8 mouse cellular contexts compared by ENCODE assay signal in the genomic region with DNA sequence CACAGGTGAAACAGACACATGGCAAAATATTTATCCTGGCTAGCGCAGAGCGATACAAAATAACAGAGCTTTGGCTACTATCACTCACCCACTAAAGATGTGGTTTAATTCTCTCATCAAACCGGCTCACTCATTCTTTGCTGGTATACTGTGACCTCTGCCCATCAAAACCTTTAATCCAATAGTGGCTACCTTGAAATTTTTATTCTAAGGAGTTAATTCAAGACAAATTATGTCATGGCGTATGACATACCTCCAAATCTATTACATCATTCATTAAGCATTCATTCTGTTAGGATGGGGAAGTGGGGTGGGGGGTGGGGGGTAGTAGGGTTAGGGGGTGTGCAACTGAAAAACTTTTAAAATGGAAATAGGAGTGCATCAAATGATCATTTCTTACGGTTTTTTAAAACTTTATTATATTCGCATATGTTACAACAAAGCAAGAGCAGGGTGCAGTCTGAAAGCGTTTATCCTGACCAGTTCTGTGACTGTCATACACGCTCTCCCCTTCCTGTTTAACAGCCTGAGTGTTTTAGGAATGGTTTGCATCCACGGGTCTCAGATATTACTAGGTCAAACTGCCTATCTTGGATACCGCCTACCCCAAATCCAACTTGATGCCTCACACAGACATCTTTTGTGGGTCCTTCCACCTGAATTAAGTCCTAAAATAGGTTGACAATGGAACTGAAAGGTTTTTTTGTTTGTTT. TPM values are rescaled to one million over a fixed set of nuclear protein-coding genes. Genes with fewer than 3 reads are reported as not detected.
DNase-seq lines count a peak whose midpoint lies in the region; ATAC-seq and TF ChIP-seq lines count a peak whose summit lies in the region.

No protein-coding gene starts in this region.

- H3K4me1 ChIP-seq in embryonic facial prominence, embryonic 15.5 days: peaks cover 35% of the 10 kb centered on the region
- H3K4me1 ChIP-seq in limb, embryonic 11.5 days (ENCODE audit: control insufficient read depth, insufficient read depth, low read length): peaks cover 16% of the 10 kb centered on the region
- peaks cover 17% of the 10 kb centered on the region for H3K4me1 ChIP-seq in stomach, embryonic 14.5 days (ENCODE audit: control insufficient read depth, insufficient read depth, low read length)
- peaks cover 20% of the 10 kb centered on the region for H3K4me1 ChIP-seq in thymus, adult 2 months (replicated peaks; ENCODE audit: control insufficient read depth, insufficient read depth, low read length)

- WGBS in embryonic facial prominence, embryonic 15.5 days: 48% methylated on average over 10 of the region's 10 CpGs
- 76% methylated on average over 10 of the region's 10 CpGs for WGBS in limb, embryonic 11.5 days
- WGBS in stomach, embryonic 14.5 days: 64% methylated on average over 10 of the region's 10 CpGs
- WGBS in thymus, adult 2 months: 71% methylated on average over 10 of the region's 10 CpGs

- TF ChIP-seq POLR2A in thymus, adult 2 months (IDR thresholded peaks at IDR 0.05; ENCODE audit: control insufficient read depth, extremely low read depth, insufficient read depth, low read length, poor library complexity): no peak

- no peak for TF ChIP-seq CTCF in thymus, adult 2 months (IDR thresholded peaks at IDR 0.05; ENCODE audit: borderline replicate concordance, control insufficient read depth, extremely low read depth, insufficient read depth, low read length, poor library complexity)

- H3K4me3 ChIP-seq in embryonic facial prominence, embryonic 15.5 days (replicated peaks): peak overlapping the region; percentile 89
- peak overlapping the region; percentile 73 for H3K4me3 ChIP-seq in limb, embryonic 11.5 days (ENCODE audit: low read depth, low read length)
- H3K4me3 ChIP-seq in stomach, embryonic 14.5 days (ENCODE audit: low read depth, low read length): peak overlapping the region; percentile 87
- no peak overlapping the region for H3K4me3 ChIP-seq in thymus, adult 2 months (ENCODE audit: control insufficient read depth, insufficient read depth, low read length)

- peak; percentile 9 for DNase-seq in spleen, adult 12 weeks (ENCODE audit: low spot score)
- no peak for DNase-seq in spleen, postnatal 4 days (ENCODE audit: low spot score in 2 of 2)
- no peak for DNase-seq in limb, embryonic 11.5 days (ENCODE audit: low spot score)
- DNase-seq in cerebellum, postnatal 14 days: no peak
- no peak for DNase-seq in layer of hippocampus, adult 8-10 months (ENCODE audit: low spot score in 2 of 2)
- no peak for DNase-seq in thymus, adult 2 months

- H3K27ac ChIP-seq in embryonic facial prominence, embryonic 15.5 days (replicated peaks): peak overlapping the region; percentile 93
- no peak overlapping the region for H3K27ac ChIP-seq in limb, embryonic 11.5 days (replicated peaks; ENCODE audit: low read depth, low read length)
- H3K27ac ChIP-seq in stomach, embryonic 14.5 days (ENCODE audit: low read length): peak overlapping the region; percentile 96; the same call in 1 of the 2 replicates
- no peak overlapping the region for H3K27ac ChIP-seq in thymus, adult 2 months (ENCODE audit: control insufficient read depth, insufficient read depth, low read length)

- H3K27me3 ChIP-seq in embryonic facial prominence, embryonic 15.5 days: no peaks in the 10 kb centered on the region
- no peaks in the 10 kb centered on the region for H3K27me3 ChIP-seq in limb, embryonic 11.5 days (ENCODE audit: control insufficient read depth, insufficient read depth, low read length)
- no peaks in the 10 kb centered on the region for H3K27me3 ChIP-seq in stomach, embryonic 14.5 days (ENCODE audit: control insufficient read depth, insufficient read depth, low read length)
- no peaks in the 10 kb centered on the region for H3K27me3 ChIP-seq in thymus, adult 2 months (ENCODE audit: control insufficient read depth, insufficient read depth, low read length)

- H3K36me3 ChIP-seq in embryonic facial prominence, embryonic 15.5 days: no peaks in the 10 kb centered on the region
- no peaks in the 10 kb centered on the region for H3K36me3 ChIP-seq in limb, embryonic 11.5 days (ENCODE audit: control insufficient read depth, insufficient read depth, low read length)
- no peaks in the 10 kb centered on the region for H3K36me3 ChIP-seq in stomach, embryonic 14.5 days (ENCODE audit: control insufficient read depth, insufficient read depth, low read length)
- H3K36me3 ChIP-seq in thymus, adult 2 months (ENCODE audit: control insufficient read depth, insufficient read depth, low read length): no peaks in the 10 kb centered on the region

- no peak for ATAC-seq in embryonic facial prominence, embryonic 15.5 days (ENCODE audit: insufficient number of reproducible peaks, low FRiP score, low TSS enrichment, low read depth)
- ATAC-seq in limb, embryonic 11.5 days (ENCODE audit: insufficient number of reproducible peaks, low FRiP score, low TSS enrichment, low read depth): no peak
- ATAC-seq in stomach, embryonic 14.5 days (ENCODE audit: insufficient number of reproducible peaks, insufficient read depth, low FRiP score, low read depth): no peak

- peak overlapping the region; percentile 69 for H3K4me2 ChIP-seq in embryonic facial prominence, embryonic 15.5 days (replicated peaks)
- H3K4me2 ChIP-seq in limb, embryonic 11.5 days (ENCODE audit: low read depth, severe bottlenecking): peak overlapping the region; percentile 77
- peak overlapping the region; percentile 79 for H3K4me2 ChIP-seq in stomach, embryonic 14.5 days (replicated peaks; ENCODE audit: low read depth, low read length)

- H3K9ac ChIP-seq in embryonic facial prominence, embryonic 15.5 days: no peak overlapping the region
- H3K9ac ChIP-seq in limb, embryonic 11.5 days (ENCODE audit: low read length): no peak overlapping the region; the same call in 1 of the 2 replicates
- H3K9ac ChIP-seq in stomach, embryonic 14.5 days (replicated peaks; ENCODE audit: low read depth, low read length): peak overlapping the region; percentile 94

- H3K9me3 ChIP-seq in embryonic facial prominence, embryonic 15.5 days (replicated peaks): no peaks in the 10 kb centered on the region
- H3K9me3 ChIP-seq in limb, embryonic 11.5 days (ENCODE audit: control insufficient read depth, low read length): no peaks in the 10 kb centered on the region
- H3K9me3 ChIP-seq in stomach, embryonic 14.5 days (ENCODE audit: control insufficient read depth, low read depth, low read length): no peaks in the 10 kb centered on the region

RNA-seq across cellular contexts. Expression of a gene that starts 1.4 kb away (rescaled TPM):
- 6.0 and 6.2 TPM in 2 replicates for polyA plus RNA-seq in embryonic facial prominence, embryonic 15.5 days (2015; fragmentation: Nextera tagmentation; extraction: Ambion mirVana)
- polyA plus RNA-seq in limb, embryonic 11.5 days (2014; fragmentation: Nextera tagmentation; extraction: Ambion mirVana): 3.3 and 4.4 TPM in 2 replicates
- polyA plus RNA-seq in stomach, embryonic 14.5 days (2014; fragmentation: Nextera tagmentation; extraction: Ambion mirVana): 7.2 and 9.4 TPM in 2 replicates
- 10 to 100 TPM; 37.7 to 42.2 (median 40.0) TPM for total RNA-seq in layer of hippocampus, adult 8-10 months (2022)
- 135 and 145 TPM in 2 replicates for polyA plus RNA-seq in thymus, adult 2 months (2012; rRNA removed)

Comparison
In these comparisons a context has a peak if more than half of its experiments do, and no peak if none do; other contexts are left out.
1. H3K27ac ChIP-seq: peak in embryonic facial prominence, embryonic 15.5 days (single experiment) and stomach, embryonic 14.5 days (single experiment); none in limb, embryonic 11.5 days (single experiment) and thymus, adult 2 months (single experiment).
2. RNA of a gene that starts 1.4 kb away (polyA plus RNA-seq): 135 to 145 TPM in thymus, adult 2 months; 7.2 to 9.4 TPM in stomach, embryonic 14.5 days, 6.0 to 6.2 TPM in embryonic facial prominence, embryonic 15.5 days and 3.3 to 4.4 TPM in limb, embryonic 11.5 days; every median in the first group is over 10 times any median in the second.
3. Peak in every context shown above with its lines, with median percentiles within 50 percentile points of each other: H3K4me2 ChIP-seq.